Mouse (Mus musculus): ENCODE results near the gene Map1s. TPM values are rescaled to one million over a fixed set of nuclear protein-coding genes. Genes with fewer than 3 reads are reported as not detected.

Map1s gene
- polyA plus RNA-seq, 1 experiment from 2014 or later = 54.0 TPM

DNA sequence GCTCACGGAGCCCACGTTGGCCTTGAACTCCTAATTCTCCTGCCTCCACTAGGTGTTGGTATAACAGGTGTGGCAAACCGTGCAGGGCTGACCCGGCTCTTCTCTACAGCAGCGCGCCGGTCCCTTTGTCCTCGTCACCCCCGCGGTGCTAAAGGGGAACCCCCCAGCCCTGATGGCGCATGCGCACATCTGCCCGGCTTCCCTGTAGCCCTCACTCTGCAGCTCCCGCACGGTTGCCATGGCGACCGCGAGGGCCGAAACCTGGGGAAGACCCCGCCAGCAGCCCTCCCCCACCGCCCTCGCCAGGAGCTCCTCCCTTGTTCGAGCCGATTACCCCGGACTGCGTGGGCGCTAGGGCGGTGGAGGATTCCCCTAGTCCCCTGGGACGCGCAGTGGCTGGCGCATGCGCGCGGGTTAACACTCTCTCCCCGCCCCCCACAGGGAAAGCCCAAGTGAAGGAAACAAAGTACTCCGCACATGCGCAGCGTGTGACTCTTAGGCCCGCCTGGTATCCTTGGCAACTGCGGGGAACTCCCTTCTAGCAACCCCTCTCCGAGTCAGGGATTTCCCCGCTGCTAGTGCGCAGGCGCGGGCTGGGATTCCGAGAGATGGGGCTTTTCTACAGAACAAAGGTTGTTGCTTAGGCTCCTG, 40.3 kb upstream of the Map1s start:
- Histone ChIP-seq H3K4me3 (replicated peaks; ENCODE audit: low read depth, low read length) (peak overlapping the region; percentile 64), H3K4me2 (ENCODE audit: low read length) (peak overlapping the region; percentile 98), H3K36me3 (ENCODE audit: control insufficient read depth, insufficient read depth, low read length) (peaks cover 11% of the 10 kb centered on the region), H3K27me3 (ENCODE audit: control insufficient read depth, insufficient read depth, low read length) (no peaks in the 10 kb centered on the region), H3K9me3 (ENCODE audit: control insufficient read depth, low read length) (no peaks in the 10 kb centered on the region), H3K4me1 (ENCODE audit: control insufficient read depth, insufficient read depth, low read length) (peaks cover 47% of the 10 kb centered on the region), H3K9ac (replicated peaks; ENCODE audit: low read length) (peak overlapping the region; percentile 85), H3K27ac (replicated peaks; ENCODE audit: low read depth, low read length) (peak overlapping the region; percentile 98)
- DNase-seq (peak; percentile 100), ATAC-seq (ENCODE audit: low FRiP score, low TSS enrichment) (peak; percentile 88)
- WGBS = under 1% methylated on average over 46 of the region's 46 CpGs

DNA sequence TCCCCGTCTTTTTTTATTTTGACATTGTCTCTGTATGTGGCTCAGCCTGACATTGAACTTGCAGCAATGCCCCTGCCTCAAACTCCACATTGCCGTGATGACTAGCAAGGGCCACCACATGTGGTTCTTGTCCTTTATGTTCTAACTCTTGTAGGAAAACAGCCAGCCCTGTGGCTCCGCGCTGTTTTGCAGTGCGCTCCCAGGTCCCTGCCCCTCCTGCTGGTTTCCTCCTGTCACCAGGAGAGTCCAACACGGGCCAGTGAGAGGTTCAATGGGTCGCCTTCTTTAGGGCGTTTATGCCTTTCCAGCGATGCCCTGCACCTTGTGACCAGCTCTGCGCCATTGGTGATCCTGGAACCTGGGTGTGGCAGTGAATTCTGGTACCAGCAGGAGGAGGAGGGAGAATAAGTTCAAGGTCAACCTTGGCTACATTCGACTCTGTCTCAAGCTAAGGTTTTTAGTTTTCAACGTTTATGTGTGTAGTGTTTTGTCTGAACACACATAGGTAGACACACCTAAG, 39.7 kb upstream of the Map1s start:
- ATAC-seq (ENCODE audit: low FRiP score, low TSS enrichment) (peak; percentile 7; the same call in 1 of the 2 replicates), DNase-seq (no peak)
- no peaks in the 10 kb centered on the region for H3K9me3 ChIP-seq (ENCODE audit: control insufficient read depth, low read length)
- H3K4me2 ChIP-seq (ENCODE audit: low read length) = peak overlapping the region; percentile 98
- H3K9ac ChIP-seq (replicated peaks; ENCODE audit: low read length) = peak overlapping the region; percentile 59
- H3K27me3 ChIP-seq (ENCODE audit: control insufficient read depth, insufficient read depth, low read length) = no peaks in the 10 kb centered on the region
- 8% methylated on average over 12 of the region's 12 CpGs for WGBS
- peaks cover 11% of the 10 kb centered on the region for H3K36me3 ChIP-seq (ENCODE audit: control insufficient read depth, insufficient read depth, low read length)
- peak overlapping the region; percentile 64 for H3K4me3 ChIP-seq (replicated peaks; ENCODE audit: low read depth, low read length)
- H3K27ac ChIP-seq (replicated peaks; ENCODE audit: low read depth, low read length) = peak overlapping the region; percentile 98
- H3K4me1 ChIP-seq (ENCODE audit: control insufficient read depth, insufficient read depth, low read length) = peaks cover 47% of the 10 kb centered on the region

DNA sequence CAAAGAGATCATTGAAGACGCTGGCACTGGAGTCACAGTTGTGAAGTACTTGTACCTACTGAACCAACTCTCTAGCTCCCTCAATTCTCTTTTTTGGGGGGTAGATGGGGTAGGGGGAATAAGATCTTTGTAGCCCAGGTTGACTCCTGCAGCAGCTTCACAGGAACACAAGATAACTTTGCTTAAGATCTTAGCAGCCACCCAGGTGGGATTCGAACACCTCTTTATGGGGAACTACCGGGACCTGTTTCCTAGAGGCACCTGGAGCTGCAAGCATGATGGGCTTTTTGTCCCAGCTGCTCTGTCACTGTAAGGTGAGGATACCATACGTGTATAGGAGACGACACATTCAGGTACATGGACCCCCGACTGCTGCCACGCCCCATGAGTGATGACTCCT, 39.2 kb upstream of the Map1s start:
- no peaks in the 10 kb centered on the region for H3K9me3 ChIP-seq (ENCODE audit: control insufficient read depth, low read length)
- peak overlapping the region; percentile 98 for H3K4me2 ChIP-seq (ENCODE audit: low read length)
- peak overlapping the region; percentile 98 for H3K27ac ChIP-seq (replicated peaks; ENCODE audit: low read depth, low read length)
- H3K27me3 ChIP-seq (ENCODE audit: control insufficient read depth, insufficient read depth, low read length) = no peaks in the 10 kb centered on the region
- no peak for DNase-seq
- peaks cover 46% of the 10 kb centered on the region for H3K4me1 ChIP-seq (ENCODE audit: control insufficient read depth, insufficient read depth, low read length)
- H3K4me3 ChIP-seq (replicated peaks; ENCODE audit: low read depth, low read length) = no peak overlapping the region
- peaks cover 11% of the 10 kb centered on the region for H3K36me3 ChIP-seq (ENCODE audit: control insufficient read depth, insufficient read depth, low read length)
- ATAC-seq (ENCODE audit: low FRiP score, low TSS enrichment) = no peak
- H3K9ac ChIP-seq (replicated peaks; ENCODE audit: low read length) = peak overlapping the region; percentile 59; the same call in 1 of the 2 replicates
- 83% methylated on average over 7 of the region's 7 CpGs for WGBS

DNA sequence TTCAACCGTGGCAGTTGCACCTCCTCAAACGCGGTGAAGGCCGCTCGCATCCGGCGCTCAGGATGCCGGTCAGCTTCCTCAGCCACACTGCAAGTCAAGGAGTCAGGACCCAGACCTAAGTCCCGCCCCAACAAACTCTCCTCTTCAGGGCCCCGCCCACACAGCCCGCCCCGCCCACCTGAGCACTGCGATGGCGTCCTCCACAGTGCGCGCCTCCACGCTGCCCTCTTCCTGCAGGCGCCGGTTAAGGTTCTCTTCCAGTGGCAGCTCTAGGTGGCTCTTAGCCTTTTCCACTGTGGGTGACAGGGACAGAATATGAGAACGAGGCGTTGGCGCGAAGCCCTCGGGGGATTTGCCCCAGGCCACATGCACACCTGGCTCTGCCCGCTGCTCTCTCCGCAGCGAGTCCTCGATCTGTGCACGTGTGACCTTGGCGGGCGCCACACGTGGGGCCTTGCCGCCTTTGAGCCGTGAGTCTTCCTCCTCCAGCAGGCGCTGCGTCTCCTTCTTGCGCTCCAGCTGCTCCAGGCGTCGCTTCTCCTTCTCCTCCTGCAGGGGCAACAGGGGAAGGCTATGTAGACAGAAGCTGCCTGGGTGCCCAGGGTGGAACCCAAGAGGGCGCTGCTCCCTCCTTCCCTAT, 37.1 kb upstream of the Map1s start:
- Histone ChIP-seq H3K9ac (replicated peaks; ENCODE audit: low read length) (peak overlapping the region; percentile 13), H3K27ac (replicated peaks; ENCODE audit: low read depth, low read length) (peak overlapping the region; percentile 81), H3K4me3 (replicated peaks; ENCODE audit: low read depth, low read length) (no peak overlapping the region), H3K4me1 (ENCODE audit: control insufficient read depth, insufficient read depth, low read length) (peaks cover 41% of the 10 kb centered on the region), H3K4me2 (ENCODE audit: low read length) (peak overlapping the region; percentile 34), H3K27me3 (ENCODE audit: control insufficient read depth, insufficient read depth, low read length) (no peaks in the 10 kb centered on the region), H3K9me3 (ENCODE audit: control insufficient read depth, low read length) (no peaks in the 10 kb centered on the region), H3K36me3 (ENCODE audit: control insufficient read depth, insufficient read depth, low read length) (peaks cover 11% of the 10 kb centered on the region)
- ATAC-seq (ENCODE audit: low FRiP score, low TSS enrichment) (no peak), DNase-seq (peak; percentile 64)
- 12% methylated on average over 40 of the region's 40 CpGs for WGBS

DNA sequence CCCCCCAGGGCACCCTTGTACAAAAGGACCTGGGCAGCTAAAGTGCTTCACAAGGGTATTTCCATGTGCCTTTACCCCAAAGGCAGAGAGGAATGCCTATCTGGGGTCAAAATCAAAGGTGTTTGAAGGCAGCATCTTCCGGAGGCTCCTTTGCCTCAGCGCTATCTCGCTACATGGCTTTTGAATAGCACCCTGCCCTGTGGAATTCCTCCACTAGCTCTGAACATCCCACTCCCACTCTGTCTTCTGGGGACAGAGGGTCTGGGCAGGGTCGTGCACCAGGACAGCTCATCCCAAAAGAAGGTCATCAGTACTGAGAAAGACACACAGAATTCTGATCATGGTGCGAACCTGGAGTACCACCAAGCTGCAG, 36.5 kb upstream of the Map1s start:
- H3K27me3 ChIP-seq (ENCODE audit: control insufficient read depth, insufficient read depth, low read length) = no peaks in the 10 kb centered on the region
- H3K9me3 ChIP-seq (ENCODE audit: control insufficient read depth, low read length) = no peaks in the 10 kb centered on the region
- peak overlapping the region; percentile 13 for H3K9ac ChIP-seq (replicated peaks; ENCODE audit: low read length)
- H3K4me1 ChIP-seq (ENCODE audit: control insufficient read depth, insufficient read depth, low read length) = peaks cover 37% of the 10 kb centered on the region
- peak overlapping the region; percentile 34 for H3K4me2 ChIP-seq (ENCODE audit: low read length)
- no peak overlapping the region for H3K4me3 ChIP-seq (replicated peaks; ENCODE audit: low read depth, low read length)
- DNase-seq (no peak), ATAC-seq (ENCODE audit: low FRiP score, low TSS enrichment) (no peak)
- peaks cover 11% of the 10 kb centered on the region for H3K36me3 ChIP-seq (ENCODE audit: control insufficient read depth, insufficient read depth, low read length)
- WGBS = 34% methylated on average over 5 of the region's 5 CpGs
- peak overlapping the region; percentile 81 for H3K27ac ChIP-seq (replicated peaks; ENCODE audit: low read depth, low read length)

DNA sequence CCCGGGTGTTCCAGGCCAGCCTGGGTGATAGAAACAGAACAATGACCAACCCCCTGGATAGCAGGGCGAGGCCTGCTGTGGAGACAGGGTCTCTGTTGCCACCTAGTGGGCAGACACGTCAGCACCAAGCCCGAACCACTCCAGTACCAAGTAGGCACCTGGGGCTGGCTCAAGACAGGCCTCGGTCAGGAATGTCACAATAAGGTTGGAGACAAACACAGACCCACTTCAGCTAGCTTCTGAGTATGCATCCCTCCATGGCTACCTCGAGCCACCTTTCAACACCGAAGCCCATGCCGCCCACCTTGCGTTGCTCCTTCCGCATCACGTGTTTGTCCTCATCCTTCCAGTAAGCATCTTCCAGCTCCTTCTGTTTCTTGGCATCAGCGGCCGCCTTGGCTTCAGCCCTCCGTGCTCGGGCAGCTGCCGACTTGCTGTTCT, 36.1 kb upstream of the Map1s start:
- ATAC-seq (ENCODE audit: low FRiP score, low TSS enrichment) (peak; percentile 3; the same call in 1 of the 2 replicates), DNase-seq (peak; percentile 91)
- Histone ChIP-seq H3K27me3 (ENCODE audit: control insufficient read depth, insufficient read depth, low read length) (no peaks in the 10 kb centered on the region), H3K36me3 (ENCODE audit: control insufficient read depth, insufficient read depth, low read length) (peaks cover 11% of the 10 kb centered on the region), H3K4me3 (replicated peaks; ENCODE audit: low read depth, low read length) (no peak overlapping the region), H3K9me3 (ENCODE audit: control insufficient read depth, low read length) (no peaks in the 10 kb centered on the region), H3K4me2 (ENCODE audit: low read length) (peak overlapping the region; percentile 34; the same call in 1 of the 2 replicates), H3K9ac (replicated peaks; ENCODE audit: low read length) (peak overlapping the region; percentile 13), H3K27ac (replicated peaks; ENCODE audit: low read depth, low read length) (peak overlapping the region; percentile 81), H3K4me1 (ENCODE audit: control insufficient read depth, insufficient read depth, low read length) (peaks cover 33% of the 10 kb centered on the region)
- 49% methylated on average over 16 of the region's 16 CpGs for WGBS

DNA sequence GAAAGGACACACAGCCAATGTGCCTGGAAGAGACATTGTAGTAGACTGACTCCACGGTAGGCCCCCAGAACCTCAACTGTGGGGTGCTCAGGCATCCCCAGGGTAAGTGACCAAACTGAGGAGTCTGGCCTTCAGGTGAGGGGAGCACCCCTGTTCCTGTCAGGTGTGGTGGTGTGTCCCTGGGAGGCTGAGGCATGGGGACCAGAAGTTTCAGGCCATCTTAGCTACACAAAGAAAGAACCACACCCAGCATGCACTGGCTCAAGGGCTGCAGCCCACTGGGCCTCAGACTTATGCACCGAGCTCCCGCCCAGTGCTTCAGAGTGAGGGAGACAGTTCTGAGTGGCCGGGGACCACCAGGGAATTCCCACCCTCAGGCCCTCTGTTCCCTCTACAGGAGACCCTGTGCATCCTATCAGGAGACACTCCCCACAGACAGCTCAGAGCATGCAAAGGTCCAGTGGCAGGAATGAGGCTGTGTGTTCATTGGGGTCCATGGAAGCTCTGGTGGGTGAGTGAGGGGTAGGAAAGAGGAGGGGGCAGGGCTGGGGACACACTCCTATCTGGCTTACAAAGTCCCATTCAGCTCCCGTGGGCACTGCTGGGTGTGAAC, 34.4 kb upstream of the Map1s start:
- DNase-seq (no peak), ATAC-seq (ENCODE audit: low FRiP score, low TSS enrichment) (no peak)
- WGBS = 90% methylated on average over 5 of the region's 5 CpGs
- 0 out of 2 replicates have a peak overlapping the region, but pooled peaks have one; percentile 3 for H3K9ac ChIP-seq (replicated peaks; ENCODE audit: low read length)
- no peak overlapping the region for H3K4me2 ChIP-seq (ENCODE audit: low read length)
- peaks cover 11% of the 10 kb centered on the region for H3K36me3 ChIP-seq (ENCODE audit: control insufficient read depth, insufficient read depth, low read length)
- no peaks in the 10 kb centered on the region for H3K27me3 ChIP-seq (ENCODE audit: control insufficient read depth, insufficient read depth, low read length)
- no peak overlapping the region for H3K4me3 ChIP-seq (replicated peaks; ENCODE audit: low read depth, low read length)
- peaks cover 22% of the 10 kb centered on the region for H3K4me1 ChIP-seq (ENCODE audit: control insufficient read depth, insufficient read depth, low read length)
- H3K27ac ChIP-seq (replicated peaks; ENCODE audit: low read depth, low read length) = no peak overlapping the region
- H3K9me3 ChIP-seq (ENCODE audit: control insufficient read depth, low read length) = no peaks in the 10 kb centered on the region

DNA sequence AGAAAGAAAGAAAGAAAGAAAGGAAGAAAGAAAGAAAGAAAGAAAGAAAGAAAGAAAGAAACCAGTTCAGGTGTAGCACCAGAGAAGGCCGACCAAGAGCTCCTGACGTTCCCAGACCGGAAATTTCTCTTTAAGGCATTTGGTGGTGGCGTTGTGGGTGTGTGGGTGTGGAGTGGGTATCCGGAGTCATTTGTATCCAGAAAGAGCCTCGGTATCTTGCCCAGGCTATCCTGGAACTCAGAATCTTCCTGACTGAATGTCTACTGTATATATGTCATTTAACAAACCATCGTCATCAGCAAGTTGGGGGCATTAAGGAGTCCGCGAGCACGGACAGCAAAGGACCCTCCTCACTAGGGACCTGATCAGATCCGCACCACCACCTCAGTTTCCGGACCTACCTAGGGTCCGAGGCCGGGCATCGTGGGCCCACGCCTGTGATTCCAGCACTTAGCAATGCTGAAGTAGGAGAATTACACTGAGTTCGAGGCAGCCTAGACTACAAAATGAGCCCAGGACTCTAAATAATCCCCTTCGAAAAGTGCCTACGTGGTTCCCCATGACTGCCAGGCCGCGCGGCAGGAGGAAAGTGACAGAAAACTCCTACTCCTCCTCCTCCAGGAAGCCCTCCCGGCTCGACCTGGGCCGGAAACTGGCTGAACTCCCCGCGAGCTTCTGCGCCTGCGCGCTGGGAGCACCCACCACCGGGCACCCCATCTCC, 32.9 kb upstream of the Map1s start:
- ATAC-seq (ENCODE audit: low FRiP score, low TSS enrichment) (no peak), DNase-seq (no peak)
- H3K9ac ChIP-seq (replicated peaks; ENCODE audit: low read length) = peak overlapping the region; percentile 63
- H3K4me3 ChIP-seq (replicated peaks; ENCODE audit: low read depth, low read length) = peak overlapping the region; percentile 74
- no peaks in the 10 kb centered on the region for H3K27me3 ChIP-seq (ENCODE audit: control insufficient read depth, insufficient read depth, low read length)
- peak overlapping the region; percentile 80 for H3K4me2 ChIP-seq (ENCODE audit: low read length)
- H3K27ac ChIP-seq (replicated peaks; ENCODE audit: low read depth, low read length) = peak overlapping the region; percentile 90
- H3K36me3 ChIP-seq (ENCODE audit: control insufficient read depth, insufficient read depth, low read length) = peaks cover 8% of the 10 kb centered on the region
- H3K4me1 ChIP-seq (ENCODE audit: control insufficient read depth, insufficient read depth, low read length) = peaks cover 19% of the 10 kb centered on the region
- 9% methylated on average over 31 of the region's 31 CpGs for WGBS
- no peaks in the 10 kb centered on the region for H3K9me3 ChIP-seq (ENCODE audit: control insufficient read depth, low read length)
